Mouse (Mus musculus): ENCODE data around the gene Cavin3.
"Not testable (repeated sequence)": the region's sequence is repeated elsewhere in the genome, so short reads cannot be mapped to it uniquely, and the experiment has no call there.

The Cavin3 gene

GRCm38 (mm10) chr7:105480561-105481504, 1.3 kb downstream of the Cavin3 start:
- DNase-seq (ENCODE audit: low spot score in 2 of 2), result peak; percentile 23 to 50

- no peak for DNase-seq (ENCODE audit: low spot score in 2 of 2)
These were observed 2.0 kb downstream of the Cavin3 start for GRCm38 (mm10) chr7:105480081-105480480.

GRCm38 (mm10) chr7:105479232-105479631, 2.9 kb downstream of the Cavin3 start:
- DNase-seq (ENCODE audit: low spot score in 2 of 2), result no peak

GRCm38 (mm10) chr7:105478344-105478743, 3.8 kb downstream of the Cavin3 start:
- DNase-seq (ENCODE audit: low spot score in 2 of 2), result no peak

- peak in 1 of 2 experiments; percentile 15 for DNase-seq (ENCODE audit: low spot score in 2 of 2)
These were observed 4.3 kb downstream of the Cavin3 start for GRCm38 (mm10) chr7:105477841-105478240.

GRCm38 (mm10) chr7:105477433-105477700, 4.7 kb downstream of the Cavin3 start:
- no peak for DNase-seq (ENCODE audit: low spot score in 2 of 2)

GRCm38 (mm10) chr7:105476683-105477432, 5.2 kb downstream of the Cavin3 start:
- DNase-seq (ENCODE audit: low spot score in 2 of 2), result no peak

GRCm38 (mm10) chr7:105475396-105475949, 6.6 kb downstream of the Cavin3 start:
- DNase-seq (ENCODE audit: low spot score in 2 of 2), result no peak

- no peak for DNase-seq (ENCODE audit: low spot score in 2 of 2)
These were observed 7.3 kb downstream of the Cavin3 start for GRCm38 (mm10) chr7:105474771-105475315.

- DNase-seq (ENCODE audit: low spot score in 2 of 2), result no peak
These were observed 9.5 kb downstream of the Cavin3 start for GRCm38 (mm10) chr7:105472607-105473006.

GRCm38 (mm10) chr7:105465505-105465904, 16.6 kb downstream of the Cavin3 start:
- DNase-seq (ENCODE audit: low spot score in 2 of 2), result not testable (repeated sequence)

- DNase-seq (ENCODE audit: low spot score in 2 of 2), result no peak
These were observed 23.6 kb downstream of the Cavin3 start for GRCm38 (mm10) chr7:105458546-105458945.

- not testable (repeated sequence) for DNase-seq (ENCODE audit: low spot score in 2 of 2)
These were observed 28.8 kb downstream of the Cavin3 start for GRCm38 (mm10) chr7:105453345-105453744.

GRCm38 (mm10) chr7:105445076-105445475, 37.0 kb downstream of the Cavin3 start:
- no peak for DNase-seq (ENCODE audit: low spot score in 2 of 2)

- no peak for DNase-seq (ENCODE audit: low spot score in 2 of 2)
These were observed 40.7 kb downstream of the Cavin3 start for GRCm38 (mm10) chr7:105441426-105441825.

GRCm38 (mm10) chr7:105437979-105438772, 43.9 kb downstream of the Cavin3 start:
- DNase-seq (ENCODE audit: low spot score in 2 of 2), result no peak

GRCm38 (mm10) chr7:105434798-105435197, 47.3 kb downstream of the Cavin3 start:
- DNase-seq (ENCODE audit: low spot score in 2 of 2), result no peak

GRCm38 (mm10) chr7:105433859-105434258, 48.2 kb downstream of the Cavin3 start:
- DNase-seq (ENCODE audit: low spot score in 2 of 2), result no peak

GRCm38 (mm10) chr7:105432058-105432457, 50.0 kb downstream of the Cavin3 start:
- DNase-seq (ENCODE audit: low spot score in 2 of 2), result no peak
